ENCODE assay signal across 24 mouse cellular contexts in the genomic region with DNA sequence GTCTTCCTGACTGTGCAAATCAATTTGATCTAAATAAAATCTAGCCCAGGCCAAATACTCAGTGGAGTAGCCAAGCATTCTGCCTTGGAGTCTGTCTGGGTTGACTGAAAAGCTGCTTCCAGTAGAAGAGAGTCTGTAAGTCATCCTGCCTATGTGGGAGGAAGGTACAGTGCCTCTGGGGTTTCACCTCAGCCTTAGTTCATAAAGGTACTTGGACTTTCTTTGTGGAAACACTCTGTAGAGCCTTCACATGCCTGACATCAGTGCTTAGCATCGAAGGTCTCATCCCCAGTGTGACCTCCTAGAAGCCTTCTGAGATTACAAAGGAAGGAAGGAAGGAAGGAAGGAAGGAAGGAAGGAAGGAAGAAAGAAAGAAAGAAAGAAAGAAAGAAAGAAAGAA. TPM values are rescaled to one million over a fixed set of nuclear protein-coding genes. Genes with fewer than 3 reads are reported as not detected.
DNase-seq lines count a peak whose midpoint lies in the region; ATAC-seq lines count a peak whose summit lies in the region.
"Had no signal": no experiment of that assay in that cellular context is flagged by ENCODE, and none has a peak within 500 bp of the region (broad histone marks: within the 10 kb centered on the region; RNA-seq: fewer than 3 reads in every experiment).

No protein-coding gene starts in this region.

- H3K4me3 ChIP-seq in embryonic facial prominence, embryonic 13.5 days: no peak overlapping the region
- H3K4me3 ChIP-seq in embryonic facial prominence, embryonic 10.5 days: no peak overlapping the region
- no peak overlapping the region for H3K4me3 ChIP-seq in intestine, embryonic 14.5 days (ENCODE audit: low read depth, low read length)
- no peak overlapping the region for H3K4me3 ChIP-seq in intestine, embryonic 15.5 days (replicated peaks)
- H3K4me3 ChIP-seq: heart, embryonic 13.5 days; lung, embryonic 15.5 days; neural tube, embryonic 15.5 days had no signal

- 0 out of 2 replicates have a peak, but pooled peaks cover 3% of the 10 kb centered on the region for H3K36me3 ChIP-seq in embryonic facial prominence, embryonic 13.5 days
- H3K36me3 ChIP-seq in embryonic facial prominence, embryonic 10.5 days (replicated peaks): 0 out of 2 replicates have a peak, but pooled peaks cover 14% of the 10 kb centered on the region
- H3K36me3 ChIP-seq in intestine, embryonic 14.5 days (ENCODE audit: control insufficient read depth, insufficient read depth, low read length): no peaks in the 10 kb centered on the region
- H3K36me3 ChIP-seq in intestine, embryonic 15.5 days: no peaks in the 10 kb centered on the region
- H3K36me3 ChIP-seq: heart, embryonic 13.5 days; lung, embryonic 15.5 days; neural tube, embryonic 15.5 days had no signal

- peak overlapping the region; percentile 55 for H3K27ac ChIP-seq in embryonic facial prominence, embryonic 13.5 days
- H3K27ac ChIP-seq in embryonic facial prominence, embryonic 10.5 days (replicated peaks): no peak overlapping the region
- H3K27ac ChIP-seq in intestine, embryonic 14.5 days (ENCODE audit: low read depth): no peak overlapping the region
- no peak overlapping the region for H3K27ac ChIP-seq in intestine, embryonic 15.5 days
- H3K27ac ChIP-seq: heart, embryonic 13.5 days; liver, embryonic 14.5 days; lung, embryonic 15.5 days; neural tube, embryonic 15.5 days had no signal

- H3K27me3 ChIP-seq in embryonic facial prominence, embryonic 13.5 days: no peaks in the 10 kb centered on the region
- H3K27me3 ChIP-seq in embryonic facial prominence, embryonic 10.5 days (replicated peaks; ENCODE audit: low read depth, poor library complexity, severe bottlenecking): no peaks in the 10 kb centered on the region
- no peaks in the 10 kb centered on the region for H3K27me3 ChIP-seq in intestine, embryonic 14.5 days (replicated peaks; ENCODE audit: control insufficient read depth, insufficient read depth, low read length)
- no peaks in the 10 kb centered on the region for H3K27me3 ChIP-seq in intestine, embryonic 15.5 days (replicated peaks)
- H3K27me3 ChIP-seq: heart, embryonic 13.5 days; lung, embryonic 15.5 days; neural tube, embryonic 15.5 days had no signal

- WGBS in embryonic facial prominence, embryonic 13.5 days: 83% methylated on average over 1 of the region's 1 CpGs
- WGBS in embryonic facial prominence, embryonic 10.5 days: 89% methylated on average over 1 of the region's 1 CpGs
- 79% methylated on average over 1 of the region's 1 CpGs for WGBS in intestine, embryonic 14.5 days
- WGBS in intestine, embryonic 15.5 days: 89% methylated on average over 1 of the region's 1 CpGs

- no peaks in the 10 kb centered on the region for H3K9me3 ChIP-seq in embryonic facial prominence, embryonic 13.5 days
- no peaks in the 10 kb centered on the region for H3K9me3 ChIP-seq in embryonic facial prominence, embryonic 10.5 days
- no peaks in the 10 kb centered on the region for H3K9me3 ChIP-seq in intestine, embryonic 14.5 days (ENCODE audit: control insufficient read depth, low read length)
- H3K9me3 ChIP-seq in intestine, embryonic 15.5 days: no peaks in the 10 kb centered on the region
- H3K9me3 ChIP-seq: G1E; heart, embryonic 13.5 days; lung, embryonic 15.5 days; neural tube, embryonic 15.5 days had no signal

- peaks cover 41% of the 10 kb centered on the region for H3K4me1 ChIP-seq in embryonic facial prominence, embryonic 13.5 days
- H3K4me1 ChIP-seq in embryonic facial prominence, embryonic 10.5 days: peaks cover 60% of the 10 kb centered on the region
- H3K4me1 ChIP-seq in intestine, embryonic 14.5 days (replicated peaks; ENCODE audit: control insufficient read depth, insufficient read depth, low read length): peaks cover 17% of the 10 kb centered on the region
- H3K4me1 ChIP-seq in intestine, embryonic 15.5 days (replicated peaks): peaks cover 5% of the 10 kb centered on the region

- H3K9ac ChIP-seq in embryonic facial prominence, embryonic 13.5 days: no peak overlapping the region
- no peak overlapping the region for H3K9ac ChIP-seq in intestine, embryonic 14.5 days (ENCODE audit: low read length)
- H3K9ac ChIP-seq in intestine, embryonic 15.5 days: no peak overlapping the region
- H3K9ac ChIP-seq: heart, embryonic 13.5 days; liver, embryonic 14.5 days; lung, embryonic 15.5 days; neural tube, embryonic 15.5 days had no signal

- DNase-seq in embryonic facial prominence, embryonic 10.5 days (ENCODE audit: low spot score): no peak
- DNase-seq in intestine, embryonic 14.5 days (ENCODE audit: low spot score): peak; percentile 35
- peak; percentile 59 for DNase-seq in induced T-regulatory cell, adult 2 months (ENCODE audit: low read depth)
- DNase-seq in embryo, embryonic 10 days (ENCODE audit: low spot score): no peak
- DNase-seq in urinary bladder, adult 18-20 months (ENCODE audit: low spot score in 2 of 2): no peak
- DNase-seq: adrenal gland, adult 8-10 months; cerebellum, adult 18-20 months; cerebellum, postnatal 14 days; embryo, embryonic 11 days; gastrocnemius, postnatal 14 days; heart, adult 18-20 months; heart, postnatal 14 days; kidney, postnatal 36 days; layer of hippocampus, adult 9-11 months; lung, postnatal 36 days had no signal

- no peak overlapping the region for H3K4me2 ChIP-seq in embryonic facial prominence, embryonic 13.5 days
- H3K4me2 ChIP-seq in intestine, embryonic 14.5 days (ENCODE audit: low read length): no peak overlapping the region
- no peak overlapping the region for H3K4me2 ChIP-seq in intestine, embryonic 15.5 days (replicated peaks)
- H3K4me2 ChIP-seq: heart, embryonic 13.5 days; lung, embryonic 15.5 days; neural tube, embryonic 15.5 days had no signal

- no peak for ATAC-seq in embryonic facial prominence, embryonic 13.5 days (ENCODE audit: insufficient number of reproducible peaks, insufficient read depth, low FRiP score, low TSS enrichment, low read depth)
- no peak for ATAC-seq in intestine, embryonic 14.5 days (replicated peaks; ENCODE audit: low FRiP score, low TSS enrichment, low read depth)
- no peak for ATAC-seq in intestine, embryonic 15.5 days
- peak; percentile 40 for ATAC-seq in CD4-positive, CD25-positive, alpha-beta regulatory T cell, adult 4 months
- ATAC-seq: intestine, embryonic 16.5 days had no signal

RNA-seq across cellular contexts. Expression of gene Gng2, which starts 7.9 kb away (rescaled TPM):
- polyA plus RNA-seq in embryonic facial prominence, embryonic 13.5 days (2015; fragmentation: Nextera tagmentation; extraction: Ambion mirVana): 63.0 and 71.4 TPM in 2 replicates
- 82.8 and 82.9 TPM in 2 replicates for polyA plus RNA-seq in embryonic facial prominence, embryonic 10.5 days (2016; fragmentation: Nextera tagmentation; extraction: Ambion mirVana)
- 74.0 and 76.2 TPM in 2 replicates for polyA plus RNA-seq in intestine, embryonic 14.5 days (2014; fragmentation: Nextera tagmentation; extraction: Ambion mirVana)
- polyA plus RNA-seq in intestine, embryonic 15.5 days (2015; fragmentation: Nextera tagmentation; extraction: Ambion mirVana): 52.1 and 55.7 TPM in 2 replicates
- 10 to 100 TPM; 39.1 to 54.2 TPM for polyA plus RNA-seq in CD4-positive, CD25-positive, alpha-beta regulatory T cell, adult 4 months (2017; shearing (Covaris generic))

Comparison
In these comparisons a context has a peak if more than half of its experiments do, and no peak if none do; other contexts are left out.
1. DNase-seq: peak in intestine, embryonic 14.5 days (single experiment) and induced T-regulatory cell, adult 2 months (single experiment); none in embryonic facial prominence, embryonic 10.5 days (single experiment), embryo, embryonic 10 days (single experiment) and urinary bladder, adult 18-20 months (0 of 2).